Mouse (Mus musculus) B cell, adult 2 months (primary cell): ENCODE measurements around the gene Trim33.

ENCODE experiments used
- DNase-seq, 2 experiments: peaks; one replicate each; pipeline ENCODE4 v3.0.0; 2022

Trim33 gene

GRCm38 (mm10) chr3:103364182-103364945 lies 85.3 kb downstream of the Trim33 start:
- DNase-seq = no peak

DNA sequence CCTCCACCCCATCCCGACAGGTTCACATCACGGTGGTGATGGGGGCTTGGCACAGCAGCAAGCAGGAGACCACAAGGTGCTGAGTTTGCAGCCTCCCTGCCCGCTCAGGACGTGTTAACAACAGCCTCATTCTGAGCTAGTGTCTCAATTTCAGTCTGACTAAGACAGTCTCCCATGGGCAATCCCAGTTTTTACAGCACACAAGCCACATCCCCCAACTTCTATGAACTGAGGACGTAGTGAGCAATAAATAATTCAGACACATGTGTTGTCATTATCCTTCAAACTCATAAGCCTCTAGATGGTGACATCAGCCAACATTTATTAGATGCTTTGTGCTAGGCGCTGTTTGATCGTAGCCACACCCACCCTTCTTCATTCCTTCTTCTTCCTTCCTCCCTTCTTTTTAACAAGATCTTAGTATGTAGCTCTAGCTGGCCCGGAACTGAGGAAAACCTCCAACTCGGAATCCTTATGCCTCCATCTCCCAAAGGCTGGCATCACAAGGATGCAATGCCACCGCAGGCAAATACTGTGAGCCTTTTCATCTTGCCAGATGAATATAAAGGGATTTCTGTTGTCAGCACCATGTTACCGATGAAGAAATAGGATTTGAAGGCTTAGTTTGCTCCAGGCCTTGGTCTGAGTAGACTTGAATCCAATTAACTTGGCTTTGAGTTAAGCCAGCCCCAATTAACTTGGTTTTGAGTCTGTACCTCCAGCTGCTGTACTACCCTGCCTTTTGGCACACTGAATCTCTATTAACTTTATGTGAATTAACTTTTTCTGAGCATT lies 88.3 kb downstream of the Trim33 start:
- no peak for DNase-seq

GRCm38 (mm10) chr3:103368731-103369130 lies 89.6 kb downstream of the Trim33 start:
- no peak for DNase-seq

DNA sequence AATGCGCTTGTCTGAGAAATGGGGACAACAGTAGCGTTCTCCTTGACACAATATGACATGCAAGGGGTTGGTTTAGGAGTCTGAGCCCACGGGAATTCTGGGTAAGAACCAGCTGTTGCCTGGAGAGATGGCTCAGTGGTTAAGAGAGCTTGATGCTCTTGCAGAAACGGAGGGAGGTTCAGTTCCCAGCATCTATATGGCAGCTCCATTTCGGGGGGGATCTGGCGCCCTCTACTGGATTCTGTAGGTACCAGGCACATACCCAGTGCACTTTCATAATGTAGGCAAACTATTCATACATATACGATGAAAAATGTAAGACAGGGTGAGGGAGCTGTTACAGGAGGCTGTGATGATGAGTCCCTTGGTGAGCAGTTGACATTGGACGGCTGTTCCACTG lies 94.9 kb downstream of the Trim33 start:
- DNase-seq = peak; percentile 77 to 81

- peak; percentile 58 to 63 for DNase-seq
Measured at GRCm38 (mm10) chr3:103375181-103375855, 96.2 kb downstream of the Trim33 start.

DNA sequence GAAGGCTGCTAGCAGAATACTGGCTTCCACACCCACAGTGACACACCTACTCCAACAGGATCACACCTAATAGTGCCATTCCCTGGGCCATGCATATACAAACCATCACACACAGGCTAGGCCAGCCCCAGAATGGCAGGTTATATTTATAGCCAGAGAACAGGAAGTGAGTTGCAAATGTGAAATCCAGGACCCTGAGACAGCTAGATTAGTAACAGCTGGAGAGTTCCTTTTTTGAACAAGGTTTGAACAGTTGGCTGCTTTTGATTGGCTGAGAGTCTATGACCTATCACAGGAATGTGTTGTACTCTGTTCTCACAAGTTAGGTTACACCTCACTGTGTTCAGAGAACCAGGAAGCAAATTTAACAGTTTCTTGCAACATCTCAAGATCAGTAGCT lies 98.9 kb downstream of the Trim33 start:
- peak; percentile 64 to 71 for DNase-seq

DNA sequence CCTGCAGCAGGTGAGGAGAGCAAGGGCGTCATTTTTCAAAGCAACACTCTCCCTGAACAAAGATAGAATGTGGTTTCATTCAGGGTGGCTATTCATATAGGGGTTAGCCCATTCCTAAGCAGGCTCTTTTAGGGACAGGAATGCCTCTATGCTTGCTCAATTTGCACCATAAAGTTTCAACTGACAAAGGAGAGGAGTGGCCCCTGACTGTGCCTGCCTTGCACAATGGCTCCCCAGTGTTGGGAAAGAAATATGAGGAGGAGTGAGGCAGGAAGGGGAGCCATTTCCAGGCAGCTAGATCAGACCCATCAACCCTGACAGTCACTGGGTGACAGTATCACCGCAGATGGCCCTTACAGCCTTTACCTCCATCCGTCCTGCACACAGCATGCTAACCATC lies 100.3 kb downstream of the Trim33 start:
- no peak for DNase-seq

- peak in 1 of 2 experiments; percentile 32 for DNase-seq
Measured at GRCm38 (mm10) chr3:103380814-103381213, 101.7 kb downstream of the Trim33 start.

DNA sequence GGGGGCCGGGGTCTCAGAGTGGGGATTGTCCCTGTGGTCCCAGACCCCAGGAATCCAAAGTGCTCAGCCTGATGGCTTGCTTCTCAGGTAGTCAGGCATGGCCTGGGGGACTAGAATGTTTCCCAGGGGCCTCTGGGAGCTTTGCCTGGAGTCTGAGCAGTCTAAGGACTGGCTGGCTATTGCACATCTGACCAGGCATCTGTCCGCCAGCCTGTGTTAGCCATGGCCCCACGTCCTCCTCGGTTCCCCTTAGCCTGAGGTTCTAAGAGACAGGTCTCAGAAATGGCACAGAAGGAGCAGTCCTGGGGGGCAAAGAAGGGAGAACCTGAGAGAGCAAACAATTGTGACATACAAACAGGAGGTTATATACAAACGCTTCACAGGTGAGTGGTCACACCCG lies 102.3 kb downstream of the Trim33 start:
- DNase-seq = no peak

GRCm38 (mm10) chr3:103382872-103383567 lies 103.9 kb downstream of the Trim33 start:
- peak; percentile 97 for DNase-seq

- no peak for DNase-seq
Measured at GRCm38 (mm10) chr3:103384486-103384885, 105.4 kb downstream of the Trim33 start.

GRCm38 (mm10) chr3:103384949-103385348 lies 105.9 kb downstream of the Trim33 start:
- DNase-seq = no peak

DNA sequence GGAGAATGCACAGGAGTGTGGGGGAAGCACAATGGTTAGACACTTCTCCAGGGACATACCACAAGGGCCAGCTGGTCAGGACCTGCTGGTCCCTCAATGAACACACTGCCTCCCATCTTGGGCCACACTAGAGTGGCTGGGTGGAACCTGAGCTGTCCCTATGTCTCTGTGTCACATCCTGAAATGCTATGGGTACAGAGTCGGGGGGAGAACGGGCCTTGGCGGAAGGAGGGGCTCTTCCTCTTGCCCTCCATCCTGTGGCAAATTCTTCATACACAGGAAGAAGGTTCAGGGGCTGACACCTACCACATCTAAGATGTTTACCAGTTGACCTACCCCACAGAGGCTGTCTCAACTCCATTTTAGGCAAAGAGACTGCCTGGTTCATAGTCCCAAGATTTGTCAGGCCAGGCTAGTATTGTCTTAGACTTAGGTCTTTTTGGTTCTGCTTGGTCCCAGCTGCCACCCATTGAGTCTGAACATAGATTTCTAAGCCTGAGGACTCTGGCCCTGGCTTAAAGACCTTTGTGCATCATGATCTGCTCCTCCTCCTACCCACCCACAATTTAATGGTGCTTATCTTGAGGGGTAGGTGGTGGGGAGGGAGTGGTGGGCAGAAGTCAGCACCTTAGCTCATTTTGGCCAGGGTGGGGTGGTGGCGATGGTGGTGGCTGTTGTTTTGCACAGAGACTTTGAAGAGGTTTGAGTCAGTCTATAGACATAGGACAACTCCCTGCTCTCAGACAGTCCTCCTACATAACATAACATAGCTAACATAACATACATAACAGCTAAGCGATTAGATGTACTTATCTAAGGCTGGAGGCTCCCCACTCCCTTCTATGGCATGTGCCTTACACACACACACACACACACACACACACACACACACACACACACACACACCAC lies 106.5 kb downstream of the Trim33 start:
- no peak for DNase-seq

DNA sequence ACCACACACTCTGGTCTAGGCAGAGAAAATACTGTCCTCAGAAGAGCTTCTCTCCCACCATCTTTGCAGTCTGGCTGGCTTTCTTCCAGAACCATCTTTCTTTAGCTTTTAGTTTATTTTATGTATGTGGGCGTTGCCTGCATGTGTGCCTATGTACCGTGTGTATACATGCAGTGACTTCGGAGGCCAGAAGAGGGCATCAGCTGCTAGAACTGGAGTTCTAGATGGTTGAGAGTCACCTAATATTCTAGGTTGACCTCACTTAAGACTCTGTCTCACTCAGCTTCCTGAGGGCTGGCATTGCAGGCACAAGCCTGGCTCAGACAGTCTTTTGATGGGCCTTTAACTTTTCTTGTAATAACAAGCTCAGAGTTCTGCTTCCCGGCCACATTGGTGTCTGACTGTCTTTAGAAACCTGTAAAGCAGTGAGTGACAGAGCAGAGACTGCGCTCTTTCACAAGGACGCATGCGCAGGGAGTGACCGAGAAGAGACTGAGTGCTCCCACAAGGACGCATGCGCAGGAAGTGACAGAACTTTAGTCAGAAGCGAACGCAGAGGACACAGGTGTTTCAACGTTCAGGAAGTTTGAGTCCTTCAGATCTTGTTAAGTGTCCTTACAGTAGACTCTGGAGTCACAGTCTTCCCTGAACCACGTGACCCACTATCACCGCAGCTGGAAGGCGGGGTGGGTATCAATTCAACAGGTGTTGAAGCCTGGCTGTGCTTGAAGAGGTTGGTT lies 107.4 kb downstream of the Trim33 start:
- DNase-seq = peak in 1 of 2 experiments; percentile 20

GRCm38 (mm10) chr3:103392613-103393258 lies 113.6 kb downstream of the Trim33 start:
- peak; percentile 49 to 52 for DNase-seq

DNA sequence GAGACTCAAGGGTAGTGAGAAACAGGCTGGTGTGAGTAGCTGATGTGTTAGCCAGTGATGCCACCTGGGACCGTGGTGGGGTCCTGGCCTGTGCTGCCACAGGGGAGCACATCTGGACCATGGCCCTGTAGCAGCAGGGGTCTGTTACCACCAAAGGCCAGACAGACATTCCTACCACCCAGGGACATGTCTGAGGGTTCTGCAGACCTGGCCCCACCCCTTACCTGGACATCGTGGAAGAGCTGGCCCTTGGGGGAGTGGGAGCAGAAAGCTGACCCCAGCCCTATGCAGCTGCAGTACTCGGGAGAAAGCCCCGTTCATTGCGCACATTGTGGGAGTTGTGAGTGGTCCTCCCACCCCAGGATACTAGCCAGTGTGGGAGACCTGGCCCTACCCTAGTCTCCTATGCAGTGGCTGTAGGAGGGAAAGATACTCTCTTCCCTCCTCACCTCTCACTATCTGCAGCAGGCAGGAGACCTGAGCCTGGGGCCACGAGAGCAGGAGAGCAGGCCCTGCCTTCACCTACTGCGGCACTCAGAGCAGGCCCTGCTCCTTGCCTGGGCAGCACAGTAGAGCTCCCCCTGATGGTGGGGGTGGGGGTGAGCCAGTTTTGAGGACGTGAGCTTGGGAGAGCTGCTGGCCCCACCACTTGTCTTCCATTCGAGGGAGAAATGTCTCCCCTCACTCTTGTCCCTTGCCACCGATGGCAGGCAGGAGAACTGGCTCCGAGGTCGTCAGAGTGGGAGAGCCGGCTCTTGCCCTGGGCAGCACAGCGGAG lies 114.4 kb downstream of the Trim33 start:
- no peak for DNase-seq

DNA sequence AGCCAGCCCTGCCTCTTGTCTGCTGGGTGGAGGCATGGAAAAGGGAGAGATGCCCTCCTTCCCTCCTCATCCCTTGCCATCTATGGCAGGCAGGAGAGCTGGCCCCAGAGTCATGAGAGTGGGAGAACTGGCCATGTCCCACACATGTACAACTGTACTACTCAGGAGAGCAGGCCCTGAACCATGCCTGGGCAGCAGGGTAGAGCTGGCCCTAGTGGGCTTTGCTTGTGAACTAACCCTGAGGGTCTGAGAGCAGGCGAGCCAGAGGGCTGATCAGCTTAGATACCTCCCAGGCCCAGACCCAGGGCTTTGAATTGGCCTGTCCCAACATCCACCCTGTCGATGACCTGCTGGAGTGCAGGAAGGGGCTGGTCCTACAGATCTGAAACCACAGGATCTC lies 115.0 kb downstream of the Trim33 start:
- DNase-seq = no peak

- peak in 1 of 2 experiments; percentile 23 for DNase-seq
Measured at GRCm38 (mm10) chr3:103397523-103397922, 118.4 kb downstream of the Trim33 start.

GRCm38 (mm10) chr3:103400807-103401206 lies 121.7 kb downstream of the Trim33 start:
- DNase-seq = no peak
